15 mouse cellular contexts compared by ENCODE assay signal in the genomic region with DNA sequence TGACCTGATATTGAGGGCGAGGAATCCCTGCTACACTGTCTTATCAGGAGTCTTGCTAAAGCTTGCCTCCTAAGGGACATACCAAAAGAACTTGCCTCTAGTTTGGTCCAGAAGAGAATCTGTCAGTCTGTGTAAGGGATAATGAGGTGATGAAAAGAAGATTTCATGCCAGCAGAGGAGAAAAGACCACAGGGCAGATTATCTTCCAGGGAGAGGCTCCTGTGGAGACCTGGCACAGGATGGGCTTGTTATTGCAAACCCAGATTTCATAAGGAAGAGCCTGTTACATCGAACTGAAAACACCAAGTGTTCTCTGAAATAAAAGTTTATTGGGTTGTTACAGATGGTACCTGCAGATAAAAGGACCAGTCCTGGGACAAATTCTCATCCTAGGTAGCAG.
"Had no signal": no experiment of that assay in that cellular context is flagged by ENCODE, and none has a peak within 500 bp of the region (broad histone marks: within the 10 kb centered on the region; RNA-seq: fewer than 3 reads in every experiment).

No protein-coding gene starts in this region.

- H3K27me3 ChIP-seq: liver, embryonic 13.5 days; megakaryocyte, embryonic 14.5 days; midbrain, embryonic 13.5 days had no signal

- ATAC-seq: midbrain, embryonic 13.5 days had no signal

- H3K9me3 ChIP-seq: liver, embryonic 13.5 days; megakaryocyte, embryonic 14.5 days; midbrain, embryonic 10.5 days; midbrain, embryonic 13.5 days had no signal

- H3K4me3 ChIP-seq: liver, embryonic 13.5 days; megakaryocyte, embryonic 14.5 days; midbrain, embryonic 10.5 days; midbrain, embryonic 13.5 days had no signal

- H3K27ac ChIP-seq: liver, embryonic 13.5 days; midbrain, embryonic 10.5 days; midbrain, embryonic 13.5 days; stomach, postnatal 0 days had no signal

- H3K36me3 ChIP-seq: liver, embryonic 13.5 days; midbrain, embryonic 10.5 days; midbrain, embryonic 13.5 days had no signal

- DNase-seq: kidney, adult 18-20 months; kidney, adult 9 months; kidney, postnatal 14 days; kidney, postnatal 4 days; liver, embryonic 13.5 days; lung, adult 2 months; lung, postnatal 36 days; right cerebral cortex, postnatal 4 days; thymus, adult 2 months; thymus, postnatal 14 days; thymus, postnatal 4 days had no signal

- H3K4me2 ChIP-seq: liver, embryonic 13.5 days; midbrain, embryonic 13.5 days had no signal

- H3K4me1 ChIP-seq: liver, embryonic 13.5 days; megakaryocyte, embryonic 14.5 days; midbrain, embryonic 10.5 days; midbrain, embryonic 13.5 days had no signal

- H3K9ac ChIP-seq: liver, embryonic 13.5 days; midbrain, embryonic 13.5 days had no signal
